Mouse (Mus musculus): ENCODE results near the gene Hc.
A peak's percentile ranks its signal among the peaks of the same experiment; 100 is the strongest.

Hc gene

GRCm38 (mm10) chr2:34976945-34977658 lies 84.1 kb downstream of the Hc start:
- no peak for DNase-seq (ENCODE audit: low spot score in 2 of 2)

- peak in 1 of 2 experiments; percentile 32 for DNase-seq (ENCODE audit: low spot score in 2 of 2)
Measured at GRCm38 (mm10) chr2:34976447-34976846, 84.8 kb downstream of the Hc start.

- DNase-seq (ENCODE audit: low spot score in 2 of 2) = no peak
Measured at GRCm38 (mm10) chr2:34973087-34973486, 88.2 kb downstream of the Hc start.

GRCm38 (mm10) chr2:34971080-34971888 lies 90.0 kb downstream of the Hc start:
- no peak for DNase-seq (ENCODE audit: low spot score in 2 of 2)

- peak; percentile 65 to 89 for DNase-seq (ENCODE audit: low spot score in 2 of 2)
Measured at GRCm38 (mm10) chr2:34970092-34970750, 91.0 kb downstream of the Hc start.

GRCm38 (mm10) chr2:34969166-34969565 lies 92.1 kb downstream of the Hc start:
- no peak for DNase-seq (ENCODE audit: low spot score in 2 of 2)

GRCm38 (mm10) chr2:34966243-34966934 lies 94.8 kb downstream of the Hc start:
- no peak for DNase-seq (ENCODE audit: low spot score in 2 of 2)

- DNase-seq (ENCODE audit: low spot score in 2 of 2) = no peak
Measured at GRCm38 (mm10) chr2:34965806-34966205, 95.4 kb downstream of the Hc start.

GRCm38 (mm10) chr2:34965293-34965692 lies 95.9 kb downstream of the Hc start:
- DNase-seq (ENCODE audit: low spot score in 2 of 2) = peak; percentile 71 to 84

- no peak for DNase-seq (ENCODE audit: low spot score in 2 of 2)
Measured at GRCm38 (mm10) chr2:34964651-34965050, 96.6 kb downstream of the Hc start.

GRCm38 (mm10) chr2:34964230-34964629 lies 97.0 kb downstream of the Hc start:
- no peak for DNase-seq (ENCODE audit: low spot score in 2 of 2)

GRCm38 (mm10) chr2:34963371-34963956 lies 97.8 kb downstream of the Hc start:
- peak; percentile 45 to 67 for DNase-seq (ENCODE audit: low spot score in 2 of 2)

GRCm38 (mm10) chr2:34962893-34963292 lies 98.3 kb downstream of the Hc start:
- no peak for DNase-seq (ENCODE audit: low spot score in 2 of 2)

- no peak for DNase-seq (ENCODE audit: low spot score in 2 of 2)
Measured at GRCm38 (mm10) chr2:34962211-34962610, 99.0 kb downstream of the Hc start.

- DNase-seq (ENCODE audit: low spot score in 2 of 2) = peak; percentile 50 to 75
Measured at GRCm38 (mm10) chr2:34961481-34962036, 99.7 kb downstream of the Hc start, which contains the start of gene Traf1. TSS of gene Traf1 (minus strand) at chr2:34961772.

- DNase-seq (ENCODE audit: low spot score in 2 of 2) = no peak
Measured at GRCm38 (mm10) chr2:34960966-34961365, 100.3 kb downstream of the Hc start.

GRCm38 (mm10) chr2:34960466-34960865 lies 100.8 kb downstream of the Hc start:
- no peak for DNase-seq (ENCODE audit: low spot score in 2 of 2)

- no peak for DNase-seq (ENCODE audit: low spot score in 2 of 2)
Measured at GRCm38 (mm10) chr2:34958582-34958981, 102.7 kb downstream of the Hc start.

- no peak for DNase-seq (ENCODE audit: low spot score in 2 of 2)
Measured at GRCm38 (mm10) chr2:34958036-34958435, 103.2 kb downstream of the Hc start.

GRCm38 (mm10) chr2:34957405-34957804 lies 103.8 kb downstream of the Hc start:
- DNase-seq (ENCODE audit: low spot score in 2 of 2) = no peak

- no peak for DNase-seq (ENCODE audit: low spot score in 2 of 2)
Measured at GRCm38 (mm10) chr2:34956941-34957340, 104.3 kb downstream of the Hc start.
